Mouse (Mus musculus) thymus, adult 2 months (tissue): ENCODE results near the gene Tmed10. TPM values are rescaled to one million over a fixed set of nuclear protein-coding genes. Genes with fewer than 3 reads are reported as not detected.

Source experiments
- DNase-seq: peaks from one replicate; pipeline ENCODE4 v3.0.0; 2021
- H3K27ac ChIP-seq: fragments of 200-500 bp; 2 replicates; pipeline ENCODE4 v1.5.1; 2012; ENCODE audit warnings: low read length, control low read depth; ENCODE audit not compliant: control insufficient read depth, insufficient read depth
- H3K27me3 ChIP-seq: fragments of 200-500 bp; 2 replicates; pipeline ENCODE4 v1.6.1; 2012; ENCODE audit warnings: mild to moderate bottlenecking, low read length, moderate library complexity, mixed read lengths; ENCODE audit not compliant: control insufficient read depth, insufficient read depth
- H3K36me3 ChIP-seq: fragments of 200-500 bp; 2 replicates; pipeline ENCODE4 v1.6.1; 2012; ENCODE audit warnings: mild to moderate bottlenecking, low read length, moderate library complexity; ENCODE audit not compliant: control insufficient read depth, insufficient read depth
- H3K4me1 ChIP-seq: fragments of 200-500 bp; replicated peaks from 2 replicates; pipeline ENCODE4 v1.6.1; 2012; ENCODE audit warnings: low read length; ENCODE audit not compliant: control insufficient read depth, insufficient read depth
- H3K4me3 ChIP-seq: fragments of 200-500 bp; 2 replicates; pipeline ENCODE4 v1.5.1; 2012; ENCODE audit warnings: mild to moderate bottlenecking, low read length, control low read depth, moderate library complexity; ENCODE audit not compliant: control insufficient read depth, insufficient read depth
- CTCF ChIP-seq: fragments of 200-500 bp; IDR thresholded peaks from 2 replicates; pipeline ENCODE4 v1.5.1; 2012; ENCODE audit warnings: mild to moderate bottlenecking, control low read depth, low read length, moderate library complexity, borderline replicate concordance; ENCODE audit not compliant: control insufficient read depth, poor library complexity, insufficient read depth; ENCODE audit errors: extremely low read depth
- POLR2A ChIP-seq: fragments of 200-500 bp; IDR thresholded peaks from 2 replicates; pipeline ENCODE4 v1.6.1; 2012; ENCODE audit warnings: mild to moderate bottlenecking, low read length, control low read depth, moderate library complexity; ENCODE audit not compliant: control insufficient read depth, poor library complexity, insufficient read depth; ENCODE audit errors: extremely low read depth
- WGBS: fragments of 180-500 bp; shearing (Covaris S2); methylation state at CpG from one replicate; pipeline ENCODE4 v1.1.7; 2018; 5-methylcytosine and 5-hydroxymethylcytosine counted together
- polyA plus RNA-seq: library from polyadenylated mRNA; depleted of rRNA; stranded (reverse); fragments of >200 nt; gene quantifications from 2 replicates; pipeline ENCODE4 v1.2.3, GENCODE M21; 2012

The Tmed10 gene
- polyA plus RNA-seq, 1 experiment, result 152 TPM

GRCm38 (mm10) chr12:85362510-85362909, 12.1 kb downstream of the Tmed10 start:
- DNase-seq, result no peak
- Histone ChIP-seq H3K27me3 (no peaks in the 10 kb centered on the region), H3K4me3 (no peak overlapping the region), H3K27ac (no peak overlapping the region), H3K4me1 (peaks cover 6% of the 10 kb centered on the region), H3K36me3 (no peaks in the 10 kb centered on the region; the same call in 1 of the 2 replicates)
- TF ChIP-seq CTCF, result no peak
- no peak for TF ChIP-seq POLR2A
- WGBS, result 85% methylated on average over 4 of the region's 4 CpGs

GRCm38 (mm10) chr12:85361580-85361979, 13.1 kb downstream of the Tmed10 start:
- H3K27ac ChIP-seq, result no peak overlapping the region
- no peaks in the 10 kb centered on the region for H3K27me3 ChIP-seq
- DNase-seq, result no peak
- no peaks in the 10 kb centered on the region; the same call in 1 of the 2 replicates for H3K36me3 ChIP-seq
- H3K4me1 ChIP-seq, result peaks cover 6% of the 10 kb centered on the region
- H3K4me3 ChIP-seq, result no peak overlapping the region
- TF ChIP-seq CTCF (no peak), POLR2A (no peak)

- H3K36me3 ChIP-seq, result no peaks in the 10 kb centered on the region; the same call in 1 of the 2 replicates
- no peak for TF ChIP-seq CTCF
- no peak for TF ChIP-seq POLR2A
- no peaks in the 10 kb centered on the region for H3K27me3 ChIP-seq
- H3K4me3 ChIP-seq, result no peak overlapping the region
- H3K27ac ChIP-seq, result no peak overlapping the region
- WGBS, result 95% methylated on average over 3 of the region's 3 CpGs
- no peak for DNase-seq
- H3K4me1 ChIP-seq, result peaks cover 4% of the 10 kb centered on the region
Measured at GRCm38 (mm10) chr12:85361165-85361564, 13.5 kb downstream of the Tmed10 start.

- Histone ChIP-seq H3K27ac (no peak overlapping the region), H3K36me3 (peaks cover 35% of the 10 kb centered on the region), H3K27me3 (no peaks in the 10 kb centered on the region), H3K4me3 (no peak overlapping the region), H3K4me1 (no peaks in the 10 kb centered on the region)
- no peak for TF ChIP-seq CTCF
- TF ChIP-seq POLR2A, result no peak
- WGBS, result 96% methylated on average over 3 of the region's 3 CpGs
- DNase-seq, result no peak
Measured at GRCm38 (mm10) chr12:85354061-85354460, 20.6 kb downstream of the Tmed10 start.

- Histone ChIP-seq H3K27me3 (no peaks in the 10 kb centered on the region), H3K27ac (no peak overlapping the region), H3K4me3 (no peak overlapping the region), H3K36me3 (peaks cover 47% of the 10 kb centered on the region), H3K4me1 (no peaks in the 10 kb centered on the region)
- no peak for DNase-seq
- TF ChIP-seq POLR2A, result no peak
- TF ChIP-seq CTCF, result no peak
- 91% methylated on average over 10 of the region's 10 CpGs for WGBS
Measured at GRCm38 (mm10) chr12:85350407-85351232, 24.0 kb downstream of the Tmed10 start.

- no peak overlapping the region for H3K27ac ChIP-seq
- no peaks in the 10 kb centered on the region for H3K27me3 ChIP-seq
- no peak for TF ChIP-seq CTCF
- TF ChIP-seq POLR2A, result no peak
- WGBS, result 79% methylated on average over 6 of the region's 6 CpGs
- no peak for DNase-seq
- H3K4me1 ChIP-seq, result no peaks in the 10 kb centered on the region
- H3K4me3 ChIP-seq, result no peak overlapping the region
- peaks cover 40% of the 10 kb centered on the region for H3K36me3 ChIP-seq
Measured at GRCm38 (mm10) chr12:85348338-85348737, 26.3 kb downstream of the Tmed10 start.
